Mouse (Mus musculus) T-cell, adult 2 months (primary cell): ENCODE data around the gene Rapgef4.

ENCODE experiments used
- DNase-seq: peaks from one replicate; pipeline ENCODE4 v3.0.0; 2022; ENCODE audit warnings: low spot score

Rapgef4 gene

DNA sequence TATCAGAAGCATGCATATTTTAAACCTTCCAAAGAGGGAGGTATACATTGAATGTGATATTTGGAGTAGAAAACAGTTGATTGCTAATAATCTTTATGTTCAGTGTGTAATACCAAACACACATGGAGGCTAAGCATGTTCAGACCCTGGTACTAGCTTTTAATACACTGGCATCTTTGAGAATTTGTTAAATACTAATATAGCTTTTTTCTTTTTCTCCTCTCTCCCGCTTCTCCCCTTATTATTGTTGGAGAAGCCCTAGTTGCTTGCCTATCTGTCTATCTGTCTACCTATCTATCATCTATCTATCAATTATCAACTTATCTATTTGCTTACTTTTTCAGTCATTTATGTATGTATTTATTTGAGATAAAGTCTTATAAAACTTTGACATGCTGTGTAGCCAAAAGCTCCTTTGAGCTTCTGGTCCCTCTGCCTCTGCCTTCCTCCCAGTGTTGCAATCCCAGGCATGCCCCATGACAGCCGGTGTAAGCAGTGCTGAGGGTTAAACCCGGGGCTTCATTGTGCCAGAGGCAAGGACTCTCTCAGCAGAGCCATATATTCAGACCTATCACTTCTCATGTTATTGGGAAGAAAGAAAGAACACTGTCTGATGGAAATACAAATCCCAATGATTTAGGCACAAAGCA, 96.6 kb downstream of the Rapgef4 start:
- DNase-seq = no peak

DNA sequence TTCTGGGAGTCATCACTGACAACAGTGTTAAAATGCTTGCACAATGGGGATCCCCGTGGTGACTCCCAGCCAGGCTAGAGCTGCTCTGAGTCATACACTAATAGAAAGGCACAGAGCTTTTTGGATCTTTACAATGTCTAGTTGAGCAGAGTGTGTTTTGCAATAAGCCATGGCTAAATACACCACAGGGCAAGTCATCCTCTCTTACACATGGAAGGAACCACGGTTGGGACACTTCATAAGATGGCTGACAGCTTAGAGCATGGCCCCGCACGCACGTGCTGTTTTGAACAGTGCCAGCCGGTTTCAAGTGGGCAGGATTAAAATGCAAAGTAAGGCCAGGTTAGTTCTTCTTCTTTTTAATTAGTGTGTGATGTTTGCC, 97.1 kb downstream of the Rapgef4 start:
- no peak for DNase-seq

DNA sequence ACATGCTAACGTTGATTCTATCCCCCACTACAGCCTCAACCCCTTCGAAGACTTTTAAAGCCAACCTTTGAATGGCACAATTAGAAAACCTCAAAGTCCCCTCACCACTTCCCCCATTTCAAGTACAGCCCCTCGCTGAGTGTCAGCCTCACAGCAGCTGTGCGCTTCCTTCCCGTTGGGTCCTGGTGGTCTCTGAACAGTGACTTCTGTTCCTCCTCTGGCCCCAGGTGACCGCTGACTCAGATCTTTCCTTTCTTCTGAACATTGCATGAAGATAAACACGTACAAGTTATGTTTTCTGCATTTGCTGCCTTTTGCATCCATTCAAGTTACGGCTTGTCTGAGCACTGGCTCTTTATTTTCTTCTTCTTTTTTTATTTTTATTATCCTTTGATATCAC, 98.1 kb downstream of the Rapgef4 start:
- DNase-seq = no peak

DNA sequence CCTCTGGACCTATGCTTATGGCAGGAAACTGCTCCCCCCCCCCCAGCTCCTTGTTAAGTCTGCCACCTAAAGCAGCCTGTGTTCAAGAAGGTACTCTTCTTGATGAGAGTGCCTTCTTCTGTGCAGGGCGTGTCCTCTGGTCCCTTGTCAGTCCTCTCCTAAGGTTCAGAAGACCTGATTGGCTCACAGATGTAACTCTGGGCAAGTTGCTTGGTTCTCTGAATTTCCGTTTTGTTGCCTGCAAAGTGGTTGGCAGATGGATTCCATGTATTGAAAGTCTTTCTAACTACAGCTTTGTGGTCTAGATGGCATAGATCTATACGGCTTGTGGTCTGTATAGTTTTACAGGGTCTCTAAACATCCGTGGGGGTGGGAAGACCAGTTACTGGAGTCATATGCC, 101.8 kb downstream of the Rapgef4 start:
- DNase-seq = peak; percentile 26

DNA sequence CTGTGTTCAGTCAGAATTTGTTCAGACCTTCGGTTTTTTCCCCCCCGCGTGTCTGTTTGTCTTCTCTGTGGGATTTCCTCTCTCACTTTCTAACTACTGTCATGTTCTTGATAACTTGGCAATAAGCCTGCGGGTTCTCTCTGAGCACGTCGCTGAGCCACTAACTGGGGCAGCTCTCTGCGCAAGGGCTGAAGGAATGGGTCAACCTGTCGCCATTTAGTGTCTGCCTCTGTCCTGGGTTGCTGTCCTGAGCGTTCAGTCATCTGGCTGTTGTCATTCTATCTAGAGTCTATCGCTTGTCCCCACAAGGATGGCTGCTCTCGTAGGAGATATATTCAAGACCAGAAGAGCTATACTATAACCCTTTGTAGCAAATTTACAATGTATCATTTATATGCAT, 107.8 kb downstream of the Rapgef4 start:
- no peak for DNase-seq

DNA sequence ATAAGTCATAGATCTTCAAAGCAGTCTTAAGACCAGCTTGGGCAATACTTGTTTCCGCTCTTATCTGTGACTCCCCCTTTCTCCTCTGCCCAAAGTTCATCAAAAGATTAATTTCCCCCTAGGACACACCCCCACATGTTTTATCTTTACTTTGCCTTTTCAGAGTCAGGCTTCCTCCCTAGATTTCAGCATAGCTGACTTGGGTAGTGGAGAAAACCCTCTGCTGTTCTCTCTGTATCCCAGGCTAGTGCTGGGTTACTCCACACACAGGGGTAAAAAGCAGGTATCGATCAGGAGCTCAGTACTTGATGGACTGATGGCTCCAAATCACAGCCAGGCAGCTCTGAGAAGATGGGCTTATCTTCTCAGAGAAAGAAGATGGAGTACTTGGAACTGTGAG, 109.0 kb downstream of the Rapgef4 start:
- DNase-seq = no peak

DNA sequence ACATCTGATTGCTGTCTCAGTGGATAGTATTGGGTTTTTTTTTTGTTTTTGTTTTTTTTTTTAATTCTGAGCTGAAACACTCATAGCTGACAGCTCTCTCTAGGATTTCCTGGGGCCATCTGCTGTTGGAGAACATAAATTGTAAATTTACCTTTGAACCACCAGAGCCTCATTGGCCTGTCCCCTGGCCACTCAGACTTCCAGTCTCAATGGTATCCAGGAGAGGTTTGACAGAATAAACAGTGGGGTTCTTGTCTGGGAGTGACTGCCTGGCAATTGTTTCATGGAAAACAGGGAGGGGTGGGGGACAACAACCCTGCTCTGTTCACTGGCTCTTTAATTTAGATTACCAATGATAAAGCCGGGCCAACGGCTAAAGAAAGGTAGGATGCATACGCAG, 111.0 kb downstream of the Rapgef4 start:
- DNase-seq = no peak

DNA sequence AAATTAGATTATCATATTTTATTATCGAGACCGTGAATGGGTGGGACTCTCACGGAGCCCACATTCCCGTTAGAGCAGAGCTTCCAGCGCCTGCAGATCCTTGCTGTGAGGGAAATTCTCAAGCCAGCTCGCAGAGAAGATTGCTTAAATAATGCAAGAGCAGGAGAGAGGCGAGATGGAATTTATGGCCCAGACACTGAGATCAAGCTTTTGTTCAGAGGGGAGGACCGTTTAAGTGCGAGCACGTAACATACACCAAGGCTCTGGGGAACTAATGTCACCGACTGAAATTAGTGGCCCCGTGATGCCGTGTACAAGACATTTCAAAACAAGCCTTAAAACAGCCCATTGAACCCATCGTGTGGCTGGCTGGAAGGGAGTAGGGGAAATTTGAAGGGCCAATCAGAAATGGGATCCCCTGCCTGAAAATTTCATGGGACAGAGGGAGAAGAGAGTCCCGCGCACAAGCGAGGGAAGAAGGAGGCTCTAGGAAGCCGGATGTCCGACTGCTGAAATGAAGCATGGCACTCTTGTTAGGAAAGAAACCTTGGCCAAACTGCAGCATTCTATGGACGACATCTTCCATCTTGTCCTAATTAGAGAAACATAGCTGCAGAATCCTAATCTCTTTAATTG, 112.5 kb downstream of the Rapgef4 start:
- DNase-seq = no peak

DNA sequence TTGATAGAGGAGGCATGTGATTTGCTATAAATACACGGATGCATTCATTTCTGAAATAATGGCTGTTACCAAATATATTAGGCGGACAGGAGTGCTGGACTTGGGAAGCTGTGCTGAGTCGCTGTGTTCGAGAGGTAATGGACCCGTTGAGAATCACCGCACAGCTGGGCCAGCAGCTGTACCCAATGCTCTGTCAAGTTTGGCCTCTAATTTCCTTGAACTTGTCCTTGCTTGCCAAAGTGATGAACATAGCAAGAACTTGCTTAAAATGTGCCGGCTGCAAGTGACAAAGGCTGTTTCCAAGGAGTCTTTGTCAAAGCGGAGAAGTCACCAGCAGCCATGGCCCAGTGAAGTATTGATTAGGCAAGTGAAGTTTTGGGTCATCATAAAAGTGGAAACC, 113.0 kb downstream of the Rapgef4 start:
- DNase-seq = no peak

DNA sequence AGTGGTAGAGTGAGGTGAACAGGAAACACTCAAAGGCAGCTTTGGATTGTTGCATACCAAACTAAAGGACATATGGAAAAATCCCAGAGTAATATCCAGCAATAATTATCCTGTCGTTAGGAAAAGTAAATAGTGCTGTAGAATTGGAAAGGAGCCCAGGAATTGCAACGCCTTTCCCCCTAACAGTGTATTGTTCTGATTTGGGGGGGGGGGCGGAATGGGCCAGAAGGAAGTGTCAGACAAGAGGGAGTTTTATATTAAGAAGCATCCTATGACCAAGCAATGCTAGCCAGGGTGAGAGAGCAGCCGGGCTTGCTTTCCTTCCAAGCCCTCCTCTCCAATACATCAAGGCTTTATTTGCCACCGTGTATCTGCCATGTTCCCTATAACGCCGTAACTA, 113.4 kb downstream of the Rapgef4 start:
- no peak for DNase-seq

DNA sequence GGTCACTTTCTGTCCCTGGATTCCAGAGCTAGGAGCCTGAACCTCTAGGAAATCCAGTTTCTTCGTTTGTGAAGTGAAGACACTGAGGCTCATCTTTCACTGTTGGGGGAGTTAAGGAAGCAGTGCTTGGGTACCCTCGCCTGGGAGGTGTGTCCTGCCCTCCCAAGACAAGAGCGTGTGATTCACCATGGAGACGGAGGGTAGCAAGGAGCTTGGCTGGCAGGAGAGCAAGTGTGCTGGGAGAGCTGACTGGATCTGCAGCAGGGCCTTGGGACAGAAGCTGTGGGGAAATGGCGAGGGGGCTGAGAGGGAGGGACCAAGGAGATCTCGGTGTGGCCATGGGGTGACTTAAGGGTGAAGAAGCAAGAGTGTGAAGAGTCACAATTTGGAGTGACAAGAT, 114.0 kb downstream of the Rapgef4 start:
- no peak for DNase-seq

DNA sequence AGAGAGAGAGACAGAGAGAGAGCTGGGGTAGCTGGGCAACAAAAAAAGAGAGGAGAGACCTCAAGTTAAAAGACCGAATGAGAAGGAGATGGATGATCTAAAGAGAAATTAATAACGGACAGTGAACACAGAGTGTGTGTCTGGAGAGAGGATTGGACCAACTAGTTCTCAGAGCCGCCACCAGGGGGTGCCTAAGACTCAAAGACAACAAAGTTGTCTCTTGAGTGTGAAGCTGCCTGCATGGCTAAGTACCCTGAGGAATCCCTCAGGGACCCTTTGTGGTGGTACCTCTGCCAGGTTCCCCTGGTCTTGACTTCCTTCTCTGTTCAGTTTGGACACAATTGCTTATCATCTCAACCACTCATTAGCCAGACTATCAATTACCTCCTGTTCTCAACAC, 115.3 kb downstream of the Rapgef4 start:
- DNase-seq = peak; percentile 75

DNA sequence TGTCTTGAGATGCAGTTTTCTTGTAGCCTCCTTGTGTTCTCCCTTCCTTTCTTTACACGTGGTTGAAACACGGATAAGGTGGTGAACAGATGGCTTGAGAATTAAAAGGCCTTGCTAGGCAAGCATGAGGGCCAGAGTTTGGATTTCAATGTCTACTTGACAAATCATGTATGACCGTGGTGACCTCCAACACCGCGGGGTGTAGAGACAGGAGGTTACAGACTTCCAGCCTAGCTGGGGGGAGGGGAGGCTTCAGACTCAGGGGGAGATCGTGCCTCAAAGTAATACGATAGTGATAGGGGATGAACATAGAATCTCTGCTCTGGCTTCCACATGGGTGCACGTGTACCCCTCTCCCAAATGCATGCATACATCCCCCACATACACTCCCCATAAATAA, 117.3 kb downstream of the Rapgef4 start:
- no peak for DNase-seq

DNA sequence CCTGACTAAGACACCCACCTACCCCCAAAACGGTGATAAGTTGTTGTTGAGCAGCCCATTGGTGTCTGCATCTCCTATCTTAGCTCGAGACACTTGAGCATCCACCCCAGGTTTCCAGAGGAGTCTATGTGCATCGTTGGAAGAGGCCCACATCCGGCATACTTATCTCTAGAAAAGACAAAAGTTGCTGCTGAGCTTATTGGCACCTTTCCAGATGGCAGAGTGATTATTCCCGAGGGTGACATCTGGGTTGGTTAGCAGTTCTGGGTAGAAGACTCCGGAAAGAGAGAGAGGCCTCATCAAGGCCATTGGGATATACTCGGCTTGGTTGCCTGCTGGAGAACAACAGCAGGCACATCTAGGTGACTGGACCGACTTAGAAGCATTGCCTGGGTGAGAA, 123.6 kb downstream of the Rapgef4 start:
- no peak for DNase-seq

DNA sequence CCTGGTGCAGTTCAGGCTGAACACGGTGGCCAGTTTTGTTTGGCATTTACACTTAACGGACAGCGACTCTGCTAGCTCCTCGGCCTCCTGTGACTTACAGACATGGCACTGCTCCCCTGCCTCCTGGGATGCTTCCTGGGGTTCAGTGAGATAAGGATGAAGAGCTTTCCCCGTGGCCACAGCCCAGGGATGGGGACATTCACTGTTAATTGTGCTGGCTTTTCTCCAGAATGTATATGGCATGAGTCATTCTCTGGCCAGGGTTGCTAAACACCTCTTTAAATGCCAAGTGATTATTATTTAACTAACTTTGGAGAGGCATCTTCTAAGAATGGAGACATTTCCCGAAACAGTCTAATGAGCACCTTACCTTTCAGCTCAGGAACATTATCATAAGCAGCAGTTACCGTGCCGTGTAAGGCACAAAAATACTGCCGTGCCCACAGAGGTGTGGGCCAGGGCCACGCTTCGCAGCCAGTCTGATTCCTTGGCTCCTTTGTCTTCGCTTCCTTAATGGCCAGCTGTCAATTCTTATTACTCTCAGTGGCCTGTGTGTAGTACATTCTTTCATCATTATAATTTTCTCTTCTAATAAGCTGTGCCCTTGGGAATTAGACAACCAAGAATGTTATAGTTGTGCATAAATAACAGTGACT, 126.6 kb downstream of the Rapgef4 start:
- DNase-seq = no peak

DNA sequence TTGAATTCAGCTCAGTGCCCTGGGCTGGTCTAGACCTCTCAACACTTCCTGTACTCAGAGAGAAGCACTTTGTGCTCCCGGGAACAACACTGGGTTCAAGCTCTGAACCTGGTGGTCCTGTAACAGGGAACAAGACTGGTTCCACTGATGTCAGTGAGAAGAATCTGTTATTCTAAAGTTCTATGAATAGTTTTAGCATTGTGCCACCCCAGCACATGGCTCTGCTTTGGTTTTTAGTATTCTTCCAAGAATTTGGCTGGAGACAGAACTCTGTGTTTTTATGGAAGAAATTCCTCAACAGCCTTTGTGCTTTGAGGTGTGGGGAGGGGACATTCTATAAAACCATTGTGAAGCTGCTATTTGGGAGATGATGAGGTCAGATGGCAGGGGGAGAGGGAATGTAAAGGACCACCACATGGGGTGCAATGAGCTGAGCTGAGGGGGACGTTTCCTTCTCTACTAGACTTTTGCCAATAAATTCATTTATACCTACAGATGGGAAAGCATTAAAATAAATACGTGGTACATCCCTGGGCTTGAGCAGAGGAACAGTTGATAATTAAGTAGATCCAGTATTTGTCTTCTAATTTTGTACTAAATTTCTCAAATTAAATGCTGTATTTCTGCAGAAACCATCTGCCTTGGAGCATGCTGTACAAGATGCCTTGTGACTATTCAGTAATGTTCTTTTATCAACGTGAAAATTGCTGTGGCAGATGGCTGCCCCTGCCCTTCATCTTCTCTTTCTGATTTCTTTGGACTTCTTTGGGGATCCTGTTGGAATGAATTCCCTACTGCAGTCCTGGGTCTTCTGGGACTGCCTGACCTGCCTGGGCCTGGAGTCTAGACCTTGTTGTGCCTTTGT, 127.6 kb downstream of the Rapgef4 start:
- no peak for DNase-seq

DNA sequence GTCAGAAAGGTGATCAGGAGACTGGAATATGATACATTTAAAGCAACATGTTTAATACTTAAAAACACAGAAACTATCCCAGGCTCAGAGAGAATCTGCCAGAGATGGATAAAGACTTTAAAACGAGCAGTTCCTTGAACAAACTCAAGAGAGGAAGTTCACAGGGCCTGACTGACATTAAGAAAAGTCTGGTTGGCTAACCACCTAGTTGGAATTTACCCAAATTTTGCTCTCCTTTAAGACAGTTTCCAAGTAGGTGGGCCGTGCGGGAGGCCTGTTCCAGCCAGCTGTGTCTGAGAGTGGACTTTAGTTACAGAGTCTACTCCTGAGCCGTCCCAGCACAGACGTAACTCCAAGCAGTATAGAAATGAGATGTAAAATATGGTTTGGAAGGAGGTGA, 129.4 kb downstream of the Rapgef4 start:
- DNase-seq = no peak

DNA sequence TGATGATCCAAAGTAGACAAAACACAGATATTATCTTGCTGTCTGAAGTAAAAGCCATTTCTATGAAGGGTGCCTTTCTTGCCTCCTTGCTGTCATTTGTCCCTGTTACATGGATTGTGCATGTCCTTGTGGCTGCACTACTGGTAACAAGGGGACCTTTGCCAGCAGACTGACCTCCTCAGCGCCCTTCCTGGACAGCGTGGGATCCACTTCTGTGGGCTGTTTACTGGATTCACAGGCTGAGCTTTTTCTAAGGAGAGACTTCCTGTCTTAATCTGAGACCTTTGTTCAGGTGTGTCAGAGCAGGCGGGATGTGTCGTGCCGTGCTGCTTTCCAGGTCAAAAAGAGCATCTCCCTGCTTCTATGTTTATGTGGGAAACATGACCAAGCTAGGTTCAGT, 132.7 kb downstream of the Rapgef4 start:
- no peak for DNase-seq

DNA sequence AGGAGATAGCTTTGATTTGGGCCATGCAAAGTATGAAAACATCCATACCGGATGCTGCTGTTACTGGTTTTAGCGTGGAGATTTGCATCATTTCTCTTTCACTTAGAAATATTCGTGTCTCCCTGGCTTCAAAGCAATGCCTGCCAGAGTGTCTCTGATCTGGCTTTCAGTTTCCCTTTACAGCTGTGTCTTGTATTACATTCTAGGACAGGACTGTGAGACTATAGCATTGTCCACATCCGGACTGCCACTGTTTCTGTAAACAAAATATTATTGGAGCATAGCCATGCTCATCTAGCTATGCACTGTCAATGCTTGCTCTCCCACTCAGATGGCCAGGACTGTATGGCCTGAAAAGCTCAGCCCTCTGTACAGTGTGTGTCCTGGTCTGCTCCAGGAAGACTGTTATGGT, 133.1 kb downstream of the Rapgef4 start:
- DNase-seq = peak; percentile 78

DNA sequence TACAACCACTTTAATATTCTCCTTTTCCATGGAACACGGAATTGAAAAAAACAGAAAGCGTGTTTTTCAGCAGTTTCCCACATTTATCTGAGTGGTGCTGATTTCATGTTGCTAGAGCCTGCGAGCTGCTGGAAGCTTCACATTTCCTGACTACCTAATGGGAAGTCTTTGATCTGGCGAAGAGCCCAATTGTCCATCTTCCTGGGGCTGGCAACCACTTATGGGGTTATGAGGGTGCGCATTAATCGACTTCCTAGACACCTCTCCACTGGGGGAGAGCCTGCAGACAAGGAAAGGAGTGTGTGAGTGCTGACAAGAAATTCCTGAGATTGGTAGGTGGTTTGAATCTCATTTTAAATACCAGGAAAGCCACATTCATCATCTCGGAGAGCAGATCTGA, 135.1 kb downstream of the Rapgef4 start:
- DNase-seq = no peak

DNA sequence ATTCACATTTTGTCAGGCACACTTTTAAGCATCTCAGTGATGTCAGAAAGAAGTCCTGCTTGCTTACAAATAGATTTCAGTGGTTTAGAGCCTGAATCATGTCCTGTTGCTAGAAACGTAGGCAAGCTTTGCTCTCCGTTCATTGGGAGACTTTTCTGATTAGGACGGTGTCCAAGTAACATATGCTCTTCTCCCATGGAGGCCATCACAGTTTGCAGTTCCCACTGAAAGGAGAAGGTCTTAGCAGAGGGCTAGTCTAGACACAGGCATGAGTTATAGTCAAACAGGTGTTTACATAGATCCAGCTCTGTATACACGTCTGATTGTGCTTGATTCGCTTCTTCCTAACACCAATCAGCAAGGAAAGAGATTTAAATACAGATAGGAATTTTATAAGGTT, 135.7 kb downstream of the Rapgef4 start:
- DNase-seq = no peak

DNA sequence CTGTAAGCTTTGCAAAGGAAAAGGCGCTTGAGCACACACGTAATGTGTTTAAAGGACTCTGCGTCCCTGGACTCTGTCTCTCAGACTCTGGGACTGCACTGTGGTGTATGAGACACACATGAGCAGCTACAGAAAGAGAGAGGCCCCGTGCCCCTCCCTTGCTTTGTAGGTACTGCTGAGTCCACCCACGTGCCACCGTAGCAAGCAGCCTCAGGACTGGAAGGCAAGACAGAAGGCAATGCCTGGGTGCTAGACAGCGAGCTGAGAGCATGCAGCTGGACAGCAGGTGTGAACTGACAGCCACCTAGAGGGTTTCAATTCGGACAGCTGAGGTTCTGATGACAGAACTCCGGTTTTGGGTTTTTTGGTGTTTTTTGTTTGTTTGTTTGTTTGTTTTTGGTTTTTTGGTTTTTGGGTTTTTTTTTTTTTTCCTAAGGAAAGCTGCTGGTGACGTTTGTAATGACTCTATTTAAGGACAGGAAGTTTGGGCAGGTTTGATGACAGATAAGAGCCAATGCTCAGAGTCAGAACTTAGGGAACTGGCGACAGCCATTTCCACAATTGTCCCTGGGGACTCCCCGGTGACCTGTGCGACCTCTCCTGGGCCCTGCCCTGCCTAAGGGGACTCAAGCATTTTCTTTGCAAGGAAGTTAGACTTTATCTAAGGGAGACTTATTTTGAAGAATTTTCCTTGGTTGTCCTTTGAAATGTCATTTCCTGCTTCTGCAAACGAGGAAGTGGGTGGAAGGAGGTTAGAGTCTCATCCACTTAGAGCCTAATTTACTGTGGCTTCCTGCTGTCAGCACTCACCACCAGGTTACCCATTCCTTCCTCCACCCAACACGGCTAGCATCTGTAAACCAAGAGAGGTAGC, 136.3 kb downstream of the Rapgef4 start:
- peak; percentile 71 for DNase-seq
